Mouse (Mus musculus) myocyte (in vitro differentiated cells): ENCODE measurements at regions not wholly inside any gene's neighbourhood (a gene's known extent, or its start where the extent isn't known, plus 50 kb on each side); places are given as distances from the start of the nearest gene placed in this dataset.

Experiments
- H3K27me3 ChIP-seq: one replicate; pipeline ENCODE4 v1.6.1; 2011; ENCODE audit not compliant: control insufficient read depth, insufficient read depth, insufficient read length
- H3K36me3 ChIP-seq: one replicate; pipeline ENCODE4 v1.6.1; 2011; ENCODE audit not compliant: control insufficient read depth, insufficient read depth
- H3K4me2 ChIP-seq: one replicate; pipeline ENCODE4 v1.6.1; 2011; ENCODE audit warnings: low read depth, control low read depth
- H3K4me3 ChIP-seq: one replicate; pipeline ENCODE4 v1.5.1; 2011; ENCODE audit warnings: mild to moderate bottlenecking, control low read depth, moderate library complexity
- H3K79me2 ChIP-seq: one replicate; pipeline ENCODE4 v1.6.1; 2011; ENCODE audit not compliant: control insufficient read depth, insufficient read depth
- H3ac ChIP-seq: one replicate; pipeline ENCODE4 v1.6.1; 2011; ENCODE audit not compliant: control insufficient read depth, insufficient read length
- CEBPB ChIP-seq: IDR thresholded peaks from 2 replicates; pipeline ENCODE4 v1.6.1; 2011; ENCODE audit warnings: mild to moderate bottlenecking, moderate library complexity; ENCODE audit not compliant: poor library complexity, insufficient read depth, severe bottlenecking
- MYOD1 ChIP-seq, 3 experiments: IDR thresholded peaks; one replicate each; pipeline ENCODE4 v1.6.1; 2011; ENCODE audit warnings: control low read depth in 2 of 3, low read depth in 2 of 3, mild to moderate bottlenecking in 2 of 3, moderate library complexity in 1 of 3; ENCODE audit not compliant: insufficient read length in 2 of 3, control insufficient read depth in 1 of 3
- MYOG ChIP-seq, 3 experiments: IDR thresholded peaks; one replicate each; pipeline ENCODE4 v1.6.1; 2011; ENCODE audit warnings: control low read depth in 2 of 3, low read depth in 2 of 3, mild to moderate bottlenecking in 2 of 3; ENCODE audit not compliant: insufficient read length in 2 of 3, control insufficient read depth in 1 of 3, insufficient read depth in 1 of 3
- POLR2A ChIP-seq: IDR thresholded peaks from one replicate; pipeline ENCODE4 v1.6.1; 2011; ENCODE audit warnings: low read depth, mild to moderate bottlenecking, control low read depth, moderate library complexity; ENCODE audit not compliant: insufficient read length
- REST ChIP-seq: IDR thresholded peaks from one replicate; pipeline ENCODE4 v1.6.1; 2011; ENCODE audit warnings: mild to moderate bottlenecking, control low read depth, moderate library complexity; ENCODE audit not compliant: insufficient read depth, insufficient read length
- TCF12 ChIP-seq: IDR thresholded peaks from one replicate; pipeline ENCODE4 v1.6.1; 2011; ENCODE audit warnings: mild to moderate bottlenecking, control low read depth; ENCODE audit not compliant: poor library complexity, insufficient read depth, severe bottlenecking
- USF1 ChIP-seq: IDR thresholded peaks from one replicate; pipeline ENCODE4 v1.6.1; 2011; ENCODE audit warnings: low read depth, mild to moderate bottlenecking, control low read depth, moderate library complexity

DNA sequence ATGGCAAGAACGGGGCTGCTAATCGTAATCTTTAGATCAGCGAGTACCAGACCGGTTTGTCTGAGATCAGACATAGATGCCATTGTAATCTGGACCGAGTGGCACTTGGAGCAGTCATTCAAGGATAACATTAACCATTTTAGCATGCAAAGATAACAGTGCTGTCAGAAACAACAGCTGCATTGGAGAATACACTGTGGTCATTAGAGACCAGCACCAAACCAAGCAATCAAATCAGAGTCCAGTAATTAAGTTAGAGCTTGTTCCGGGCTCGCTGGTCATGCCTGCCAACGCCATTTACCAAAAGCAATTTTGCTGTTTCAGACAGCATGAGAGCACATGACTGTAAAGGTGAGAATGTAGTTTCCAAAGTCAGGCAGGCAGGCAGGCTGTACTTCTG is 50.1 kb upstream of the Erbin start:
- Histone ChIP-seq H3K79me2 (no peaks in the 10 kb centered on the region), H3K4me2 (peak overlapping the region; percentile 66), H3K4me3 (no peak overlapping the region), H3ac (no peak overlapping the region), H3K36me3 (no peaks in the 10 kb centered on the region), H3K27me3 (no peaks in the 10 kb centered on the region)
- TF ChIP-seq CEBPB (no peak), REST (no peak), POLR2A (no peak), MYOD1 (IDR thresholded peaks at IDR 0.05; ENCODE audit: control insufficient read depth in 1 of 3, insufficient read length in 2 of 3, low read depth in 2 of 3) (peak; percentile 44 to 52 (median 48)), MYOG (IDR thresholded peaks at IDR 0.05; ENCODE audit: control insufficient read depth in 1 of 3, insufficient read depth in 1 of 3, insufficient read length in 2 of 3, low read depth in 2 of 3) (peak in 1 of 3 experiments; percentile 26), TCF12 (no peak), USF1 (no peak)
